Mouse (Mus musculus): Measurements from ENCODE around the gene Timm22.
A peak's percentile ranks its signal among the peaks of the same experiment; 100 is the strongest.

Timm22 gene

GRCm38 (mm10) chr11:76388711-76389110 lies 18.0 kb upstream of the Timm22 start:
- no peak for DNase-seq (ENCODE audit: low spot score in 2 of 2)

GRCm38 (mm10) chr11:76392532-76392931 lies 14.2 kb upstream of the Timm22 start:
- DNase-seq (ENCODE audit: low spot score in 2 of 2), result no peak

GRCm38 (mm10) chr11:76392996-76393395 lies 13.8 kb upstream of the Timm22 start:
- no peak for DNase-seq (ENCODE audit: low spot score in 2 of 2)

GRCm38 (mm10) chr11:76397650-76398311 lies 9.0 kb upstream of the Timm22 start:
- no peak for DNase-seq (ENCODE audit: low spot score in 2 of 2)

- DNase-seq (ENCODE audit: low spot score in 2 of 2), result no peak
Measured at GRCm38 (mm10) chr11:76398312-76398797, 8.4 kb upstream of the Timm22 start.

GRCm38 (mm10) chr11:76398798-76399586 lies 7.8 kb upstream of the Timm22 start, which contains the start of gene Nxn:
TSS of gene Nxn (minus strand) at chr11:76399140.
- DNase-seq (ENCODE audit: low spot score in 2 of 2), result peak; percentile 60 to 72

- DNase-seq (ENCODE audit: low spot score in 2 of 2), result no peak
Measured at GRCm38 (mm10) chr11:76399587-76400330, 7.0 kb upstream of the Timm22 start.

- DNase-seq (ENCODE audit: low spot score in 2 of 2), result no peak
Measured at GRCm38 (mm10) chr11:76401398-76401797, 5.4 kb upstream of the Timm22 start.

GRCm38 (mm10) chr11:76405113-76405512 lies 1.6 kb upstream of the Timm22 start:
- no peak for DNase-seq (ENCODE audit: low spot score in 2 of 2)

- no peak for DNase-seq (ENCODE audit: low spot score in 2 of 2)
Measured at GRCm38 (mm10) chr11:76405626-76406264, 1.0 kb upstream of the Timm22 start.

- peak in 1 of 2 experiments; percentile 45 for DNase-seq (ENCODE audit: low spot score in 2 of 2)
Measured at GRCm38 (mm10) chr11:76410826-76411225, 4.1 kb downstream of the Timm22 start.

GRCm38 (mm10) chr11:76413202-76413601 lies 6.5 kb downstream of the Timm22 start:
- no peak for DNase-seq (ENCODE audit: low spot score in 2 of 2)

GRCm38 (mm10) chr11:76415001-76415400 lies 8.2 kb downstream of the Timm22 start:
- no peak for DNase-seq (ENCODE audit: low spot score in 2 of 2)

GRCm38 (mm10) chr11:76415985-76416384 lies 9.2 kb downstream of the Timm22 start:
- no peak for DNase-seq (ENCODE audit: low spot score in 2 of 2)

GRCm38 (mm10) chr11:76418423-76418822 lies 11.7 kb downstream of the Timm22 start:
- peak in 1 of 2 experiments; percentile 62 for DNase-seq (ENCODE audit: low spot score in 2 of 2)

- DNase-seq (ENCODE audit: low spot score in 2 of 2), result no peak
Measured at GRCm38 (mm10) chr11:76419179-76419578, 12.4 kb downstream of the Timm22 start.

GRCm38 (mm10) chr11:76420896-76421295 lies 14.1 kb downstream of the Timm22 start:
- DNase-seq (ENCODE audit: low spot score in 2 of 2), result no peak

- DNase-seq (ENCODE audit: low spot score in 2 of 2), result no peak
Measured at GRCm38 (mm10) chr11:76425749-76426148, 19.0 kb downstream of the Timm22 start.

GRCm38 (mm10) chr11:76427781-76428180 lies 21.0 kb downstream of the Timm22 start:
- peak in 1 of 2 experiments; percentile 65 for DNase-seq (ENCODE audit: low spot score in 2 of 2)

- DNase-seq (ENCODE audit: low spot score in 2 of 2), result no peak
Measured at GRCm38 (mm10) chr11:76429046-76429445, 22.3 kb downstream of the Timm22 start.

- no peak for DNase-seq (ENCODE audit: low spot score in 2 of 2)
Measured at GRCm38 (mm10) chr11:76429556-76429955, 22.8 kb downstream of the Timm22 start.

Measured in right cerebral cortex, postnatal 36 days (tissue).